Mouse (Mus musculus) heart, postnatal 0 days (tissue): ENCODE data around the gene Shf.
"Not testable (repeated sequence)": the region's sequence is repeated elsewhere in the genome, so short reads cannot be mapped to it uniquely, and the experiment has no call there.

ENCODE experiments used
- CTCF ChIP-seq: IDR thresholded peaks from 2 replicates; pipeline ENCODE4 v1.5.1; 2016; ENCODE audit warnings: antibody characterized with exemption, control low read depth, low read depth
- EP300 ChIP-seq: IDR thresholded peaks from 2 replicates; pipeline ENCODE4 v1.6.1; 2016; ENCODE audit warnings: antibody characterized with exemption, low read depth

- TF ChIP-seq CTCF, EP300: not testable (repeated sequence)
Measured at GRCm38 (mm10) chr2:122330317-122330716, 38.6 kb downstream of the Shf start.
